Mouse (Mus musculus): ENCODE results near the gene Dlgap1. TPM values are rescaled to one million over a fixed set of nuclear protein-coding genes. Genes with fewer than 3 reads are reported as not detected.

The Dlgap1 gene
- total RNA-seq, 1 experiment from 2014 or later = not detected

GRCm38 (mm10) chr17:70854021-70854420 lies 885.1 kb downstream of the Dlgap1 start:
- no peak for ATAC-seq (replicated peaks in 1 of 2; ENCODE audit: insufficient read depth in 1 of 2, low FRiP score in 2 of 2, low TSS enrichment in 1 of 2, low read depth in 1 of 2, poor library complexity in 2 of 2, severe bottlenecking in 2 of 2)

GRCm38 (mm10) chr17:70856871-70857415 lies 888.1 kb downstream of the Dlgap1 start:
- no peak for ATAC-seq (replicated peaks in 1 of 2; ENCODE audit: insufficient read depth in 1 of 2, low FRiP score in 2 of 2, low TSS enrichment in 1 of 2, low read depth in 1 of 2, poor library complexity in 2 of 2, severe bottlenecking in 2 of 2)

GRCm38 (mm10) chr17:70858814-70859213 lies 889.9 kb downstream of the Dlgap1 start:
- no peak for ATAC-seq (replicated peaks in 1 of 2; ENCODE audit: insufficient read depth in 1 of 2, low FRiP score in 2 of 2, low TSS enrichment in 1 of 2, low read depth in 1 of 2, poor library complexity in 2 of 2, severe bottlenecking in 2 of 2)

- ATAC-seq (replicated peaks in 1 of 2; ENCODE audit: insufficient read depth in 1 of 2, low FRiP score in 2 of 2, low TSS enrichment in 1 of 2, low read depth in 1 of 2, poor library complexity in 2 of 2, severe bottlenecking in 2 of 2) = no peak
Measured at GRCm38 (mm10) chr17:70864117-70864516, 895.2 kb downstream of the Dlgap1 start.

GRCm38 (mm10) chr17:70864645-70865044 lies 895.8 kb downstream of the Dlgap1 start:
- no peak for ATAC-seq (replicated peaks in 1 of 2; ENCODE audit: insufficient read depth in 1 of 2, low FRiP score in 2 of 2, low TSS enrichment in 1 of 2, low read depth in 1 of 2, poor library complexity in 2 of 2, severe bottlenecking in 2 of 2)

GRCm38 (mm10) chr17:70865060-70865604 lies 896.3 kb downstream of the Dlgap1 start:
- ATAC-seq (replicated peaks in 1 of 2; ENCODE audit: insufficient read depth in 1 of 2, low FRiP score in 2 of 2, low TSS enrichment in 1 of 2, low read depth in 1 of 2, poor library complexity in 2 of 2, severe bottlenecking in 2 of 2) = no peak

- ATAC-seq (replicated peaks in 1 of 2; ENCODE audit: insufficient read depth in 1 of 2, low FRiP score in 2 of 2, low TSS enrichment in 1 of 2, low read depth in 1 of 2, poor library complexity in 2 of 2, severe bottlenecking in 2 of 2) = no peak
Measured at GRCm38 (mm10) chr17:70866029-70866428, 897.2 kb downstream of the Dlgap1 start.

GRCm38 (mm10) chr17:70866538-70867114 lies 897.8 kb downstream of the Dlgap1 start:
- ATAC-seq (replicated peaks in 1 of 2; ENCODE audit: insufficient read depth in 1 of 2, low FRiP score in 2 of 2, low TSS enrichment in 1 of 2, low read depth in 1 of 2, poor library complexity in 2 of 2, severe bottlenecking in 2 of 2) = no peak

GRCm38 (mm10) chr17:70868577-70869229 lies 899.8 kb downstream of the Dlgap1 start:
- no peak for ATAC-seq (replicated peaks in 1 of 2; ENCODE audit: insufficient read depth in 1 of 2, low FRiP score in 2 of 2, low TSS enrichment in 1 of 2, low read depth in 1 of 2, poor library complexity in 2 of 2, severe bottlenecking in 2 of 2)

- ATAC-seq (replicated peaks in 1 of 2; ENCODE audit: insufficient read depth in 1 of 2, low FRiP score in 2 of 2, low TSS enrichment in 1 of 2, low read depth in 1 of 2, poor library complexity in 2 of 2, severe bottlenecking in 2 of 2) = no peak
Measured at GRCm38 (mm10) chr17:70870581-70870980, 901.7 kb downstream of the Dlgap1 start.

Data from hematopoietic stem cell, adult 5-6 weeks (primary cell).